Mouse (Mus musculus): Measurements from ENCODE around the gene Cwc22.

The Cwc22 gene

DNA sequence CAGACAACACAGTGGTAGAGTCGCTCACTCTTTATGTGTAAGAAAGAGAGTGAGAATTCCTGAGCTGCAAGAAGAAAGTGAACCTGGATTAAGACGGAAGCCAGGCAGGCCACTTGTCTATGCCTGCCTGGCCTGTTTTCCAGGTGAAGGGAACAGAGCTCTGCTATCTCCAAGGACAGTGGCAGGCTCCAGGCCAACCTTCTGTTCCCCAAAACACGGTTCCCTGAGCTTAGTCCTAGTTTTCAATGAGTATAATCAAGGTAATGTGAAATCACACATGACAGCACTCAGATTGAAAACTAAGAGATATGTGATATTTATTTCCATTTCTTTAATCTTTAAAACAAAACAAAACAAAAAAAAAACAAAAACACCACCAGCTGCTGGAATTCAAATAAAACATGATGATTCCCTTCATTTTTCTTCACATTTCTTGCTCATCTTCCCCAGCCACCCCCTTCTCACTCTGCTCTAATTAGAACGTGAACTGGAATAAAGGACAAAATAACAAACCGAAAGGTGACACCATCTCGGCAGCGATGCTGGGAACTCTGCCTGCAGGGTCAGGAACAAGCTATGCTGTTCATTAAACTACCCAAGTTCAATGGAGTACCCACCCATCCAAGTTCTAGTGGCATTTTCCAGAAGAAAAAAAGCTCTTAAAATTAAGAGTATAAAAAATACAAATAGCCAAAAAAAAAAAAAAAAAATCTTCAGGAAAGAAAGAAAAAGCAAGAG is 20.8 kb downstream of the Cwc22 start:
- DNase-seq (ENCODE audit: low spot score) = no peak

GRCm38 (mm10) chr2:77924003-77924402 is 22.2 kb downstream of the Cwc22 start:
- no peak for DNase-seq (ENCODE audit: low spot score)

DNA sequence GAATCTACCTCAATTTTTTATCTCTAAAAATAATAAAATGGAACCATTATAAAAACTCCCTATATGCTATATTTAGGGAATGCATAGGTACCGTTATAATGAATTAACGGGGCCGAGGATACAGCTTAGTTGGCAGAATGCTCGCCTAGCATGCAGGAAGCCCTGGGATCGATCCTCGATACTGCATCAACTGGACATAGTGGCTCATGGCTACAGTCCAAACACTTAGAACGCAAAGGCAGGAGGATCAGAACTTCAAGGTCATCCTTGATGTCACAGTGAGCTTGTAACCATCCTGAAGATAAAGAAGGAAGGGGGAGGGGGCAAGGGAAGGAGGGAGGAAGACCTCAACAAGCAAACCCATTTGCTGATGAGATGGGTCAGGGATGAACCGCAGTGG is 23.0 kb downstream of the Cwc22 start:
- no peak for DNase-seq (ENCODE audit: low spot score)

DNA sequence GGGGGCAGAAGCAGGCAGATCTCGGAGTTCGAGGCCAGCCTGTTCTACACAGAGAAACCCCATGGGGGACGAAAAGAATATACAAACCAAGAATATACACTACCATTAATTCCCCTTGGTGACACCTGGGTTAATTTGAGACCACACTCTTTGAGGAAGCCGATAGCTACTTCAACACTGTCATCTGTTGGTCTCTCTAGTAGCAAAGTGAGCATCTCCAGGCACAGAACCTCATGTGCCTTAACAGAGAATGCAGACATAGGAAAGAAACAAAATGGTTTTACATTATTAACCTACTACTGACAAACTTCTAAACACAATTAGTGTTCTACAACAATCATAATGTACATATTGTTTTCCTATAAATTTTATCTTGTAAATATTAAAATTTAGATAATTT is 24.9 kb downstream of the Cwc22 start:
- DNase-seq (ENCODE audit: low spot score) = no peak

DNA sequence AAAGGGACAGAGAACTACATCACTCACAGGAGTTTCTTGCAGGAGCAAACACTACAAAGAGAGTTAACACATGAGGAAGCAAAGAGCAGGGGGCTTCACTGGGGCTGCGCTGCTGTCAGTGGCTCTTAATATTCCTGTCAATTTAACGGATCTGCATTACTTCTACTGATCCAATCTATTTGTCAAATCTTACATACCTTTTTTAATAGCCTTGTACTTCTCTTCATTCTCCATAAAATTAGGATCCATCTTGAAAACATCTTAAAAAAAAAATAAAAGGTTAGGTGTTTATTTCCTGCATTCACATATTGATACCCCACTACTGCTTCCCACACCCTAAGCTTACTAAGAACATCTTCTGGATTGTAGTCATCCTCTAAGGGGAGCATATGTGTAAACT is 25.6 kb downstream of the Cwc22 start:
- DNase-seq (ENCODE audit: low spot score) = no peak

DNA sequence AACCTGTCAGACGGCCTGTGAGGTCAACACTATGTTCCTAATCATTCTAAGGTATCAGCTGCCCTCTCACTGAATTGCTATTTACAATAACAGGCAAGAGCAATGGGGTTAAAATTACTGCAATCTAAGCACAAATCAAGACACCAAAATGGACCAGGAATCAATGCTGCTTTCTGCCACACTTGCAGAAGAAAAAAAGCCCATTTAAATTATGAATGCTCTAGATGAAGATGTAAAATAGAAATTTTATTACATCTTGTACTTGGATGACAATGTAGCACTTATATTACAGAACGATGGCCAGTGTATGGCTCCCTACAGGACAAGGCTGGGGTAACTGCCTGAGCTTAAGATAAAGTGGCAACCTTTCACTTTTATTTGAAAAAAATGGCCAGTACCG is 27.7 kb downstream of the Cwc22 start:
- DNase-seq (ENCODE audit: low spot score) = no peak

DNA sequence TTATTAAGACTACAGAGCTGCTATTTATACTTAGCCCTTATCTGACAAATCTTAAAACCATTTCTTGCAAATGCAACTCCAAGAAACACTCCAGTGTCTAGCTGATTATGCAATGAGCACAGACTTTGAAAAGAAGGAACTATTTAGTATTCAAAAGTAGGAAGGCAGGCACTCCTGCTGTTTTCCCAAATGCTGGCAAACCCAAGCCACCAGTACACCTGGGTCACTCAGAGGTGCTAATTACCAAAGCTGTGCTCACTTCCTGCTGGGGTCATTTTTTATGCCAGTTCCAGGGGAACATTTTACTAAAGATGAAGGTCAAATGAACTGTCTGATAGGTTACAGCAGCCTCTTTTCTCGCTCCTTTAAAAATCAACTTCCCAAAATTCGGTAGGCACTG is 28.2 kb downstream of the Cwc22 start:
- no peak for DNase-seq (ENCODE audit: low spot score)

DNA sequence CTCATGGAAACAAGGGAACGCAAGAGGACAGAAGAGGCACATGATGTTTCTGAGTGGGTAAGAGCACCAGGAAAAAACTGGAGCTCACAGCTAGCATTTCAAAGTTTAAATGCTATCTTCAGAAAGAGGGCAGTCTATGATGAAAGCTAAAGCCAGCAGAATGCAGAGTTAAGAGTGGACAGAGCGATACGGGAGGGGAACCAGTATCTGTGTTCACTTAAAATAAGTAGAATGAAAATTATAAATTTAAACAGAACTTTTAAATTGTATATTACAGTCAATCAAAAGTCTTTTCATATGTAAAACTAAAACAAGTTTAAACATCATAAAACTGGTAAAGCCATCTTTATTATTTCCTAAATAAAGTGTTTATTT is 28.8 kb downstream of the Cwc22 start:
- no peak for DNase-seq (ENCODE audit: low spot score)

DNA sequence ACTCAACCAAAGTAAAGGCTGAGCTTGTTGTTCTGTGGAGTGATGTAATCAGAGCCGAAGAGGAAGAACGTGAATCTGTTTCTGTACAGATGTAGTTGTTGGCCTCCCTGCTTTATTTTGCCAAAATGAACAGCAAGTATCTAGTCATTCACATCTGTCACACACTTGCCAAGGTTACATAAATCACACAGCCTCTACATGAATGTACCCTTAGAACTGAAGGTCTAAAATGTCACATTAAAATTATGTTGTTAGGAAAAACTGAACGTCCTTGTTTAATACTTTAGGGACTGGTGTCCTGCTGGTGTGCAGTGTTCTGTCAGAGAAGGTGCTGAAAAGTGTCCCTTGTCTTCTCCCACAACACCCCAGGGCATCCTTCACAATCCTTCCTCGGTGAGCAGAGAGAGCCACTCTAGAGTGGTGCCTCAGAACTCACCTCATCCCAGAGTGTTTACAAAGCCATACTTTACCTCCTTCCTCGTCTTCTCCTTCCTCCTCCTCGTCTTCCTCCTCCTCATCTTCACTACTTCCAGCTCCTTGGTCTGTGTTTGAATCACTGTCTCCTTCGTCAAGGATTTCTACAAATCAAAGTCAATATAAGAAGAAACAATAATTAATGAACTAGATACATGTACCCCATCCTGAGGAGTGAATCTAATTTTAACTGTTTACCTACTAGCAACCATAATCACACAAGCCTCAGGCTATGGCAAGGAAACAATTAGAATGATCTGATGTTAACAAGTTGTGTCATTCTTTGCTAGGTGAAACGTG is 29.4 kb downstream of the Cwc22 start:
- no peak for DNase-seq (ENCODE audit: low spot score)

DNA sequence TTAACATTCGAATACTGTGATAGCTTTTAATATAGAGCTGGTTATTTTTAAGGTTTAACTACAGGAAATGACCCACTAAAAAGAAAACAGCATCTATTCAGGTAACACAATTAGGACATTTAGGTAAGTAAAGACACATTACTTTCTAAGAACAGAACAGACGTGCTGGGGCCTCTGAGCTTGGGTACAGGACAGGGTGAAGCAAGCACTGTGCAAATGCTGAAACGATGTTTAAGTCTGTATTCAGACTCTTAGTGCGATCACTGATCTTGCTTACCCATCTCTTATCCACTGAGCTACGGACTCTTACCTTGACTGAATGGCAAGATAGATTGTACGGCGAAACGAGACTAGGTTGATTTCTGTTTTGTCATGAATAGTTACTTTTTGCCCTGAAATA is 31.0 kb downstream of the Cwc22 start:
- DNase-seq (ENCODE audit: low spot score) = no peak

DNA sequence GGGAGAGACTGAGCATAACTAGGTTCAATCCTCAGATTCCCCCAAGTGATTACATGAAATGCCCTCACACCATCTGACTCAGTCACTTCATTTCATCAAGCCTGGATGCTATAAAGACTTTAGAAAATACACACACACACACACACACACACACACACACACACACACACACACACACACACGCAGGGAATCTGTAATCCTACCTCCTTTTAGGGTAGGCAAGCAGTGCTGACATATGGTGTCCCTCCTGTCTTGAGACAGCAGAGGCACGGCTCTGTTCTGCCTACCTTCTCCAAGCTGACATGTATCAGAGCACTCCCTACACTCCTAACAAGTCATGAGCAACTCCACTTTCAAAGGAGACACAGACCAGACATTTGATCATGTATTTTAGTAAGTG is 32.5 kb downstream of the Cwc22 start:
- DNase-seq (ENCODE audit: low spot score) = no peak

- DNase-seq (ENCODE audit: low spot score) = no peak
These were observed 34.0 kb downstream of the Cwc22 start for GRCm38 (mm10) chr2:77912197-77912596.

- DNase-seq (ENCODE audit: low spot score) = no peak
These were observed 34.7 kb downstream of the Cwc22 start for GRCm38 (mm10) chr2:77911452-77911851.

DNA sequence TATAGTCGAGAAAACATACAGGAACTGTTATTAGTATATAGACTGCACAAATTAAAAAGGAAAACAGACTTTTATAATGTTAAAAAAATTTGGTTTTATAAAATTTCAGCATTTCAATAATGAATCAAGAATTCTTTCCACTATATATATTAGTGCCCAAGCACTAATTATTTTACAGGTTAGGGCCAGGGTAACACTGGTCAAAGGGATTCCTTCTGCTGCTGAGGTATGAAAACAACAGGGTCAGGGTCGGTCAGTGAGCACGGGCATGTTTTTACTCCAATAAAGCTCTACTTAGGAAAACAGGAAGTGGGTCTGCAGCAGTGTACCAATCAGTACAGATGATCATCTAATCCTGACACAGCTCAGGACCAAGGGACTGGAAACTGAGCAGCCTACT is 36.0 kb downstream of the Cwc22 start:
- DNase-seq (ENCODE audit: low spot score) = no peak

GRCm38 (mm10) chr2:77907164-77907563 is 39.0 kb downstream of the Cwc22 start:
- no peak for DNase-seq (ENCODE audit: low spot score)

DNA sequence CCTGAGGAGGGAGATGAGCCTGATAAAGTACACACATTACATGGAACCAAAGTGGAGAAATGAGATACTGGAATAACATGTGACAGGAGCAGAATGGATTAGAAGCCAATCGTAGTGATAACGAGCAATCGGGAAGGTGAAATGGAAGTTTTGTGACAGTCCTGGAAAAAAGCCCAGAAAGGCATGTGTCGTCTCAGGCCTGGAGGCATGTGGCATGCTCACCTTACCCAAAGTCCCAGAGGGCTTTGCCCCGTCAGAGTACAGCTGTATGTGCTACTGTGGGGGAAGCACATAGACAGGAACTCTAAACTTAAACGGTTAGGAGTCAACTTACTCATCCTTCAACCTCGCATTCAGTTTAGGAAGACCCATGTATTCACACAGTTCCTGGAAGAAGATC is 41.2 kb downstream of the Cwc22 start:
- no peak for DNase-seq (ENCODE audit: low spot score)

- no peak for DNase-seq (ENCODE audit: low spot score)
These were observed 41.7 kb downstream of the Cwc22 start for GRCm38 (mm10) chr2:77904495-77904894.

DNA sequence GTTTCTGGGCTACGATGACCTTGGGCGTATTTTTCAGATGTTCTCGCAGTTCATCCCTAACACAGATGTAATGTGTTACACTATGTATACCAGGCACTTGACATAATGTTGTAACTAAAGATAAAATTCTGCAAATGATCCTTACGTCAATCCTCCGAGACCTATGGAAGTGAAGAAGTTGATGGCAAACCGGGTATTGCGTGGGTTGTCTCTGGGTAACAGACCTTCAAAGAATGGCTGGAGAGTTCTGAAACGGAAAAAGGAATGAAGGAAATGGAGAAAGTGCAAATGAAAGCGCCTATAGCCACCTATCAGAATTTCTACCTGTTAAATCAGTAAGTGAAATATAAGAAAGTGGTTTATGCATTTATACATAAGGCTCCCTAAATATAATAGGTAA is 42.2 kb downstream of the Cwc22 start:
- DNase-seq (ENCODE audit: low spot score) = no peak

DNA sequence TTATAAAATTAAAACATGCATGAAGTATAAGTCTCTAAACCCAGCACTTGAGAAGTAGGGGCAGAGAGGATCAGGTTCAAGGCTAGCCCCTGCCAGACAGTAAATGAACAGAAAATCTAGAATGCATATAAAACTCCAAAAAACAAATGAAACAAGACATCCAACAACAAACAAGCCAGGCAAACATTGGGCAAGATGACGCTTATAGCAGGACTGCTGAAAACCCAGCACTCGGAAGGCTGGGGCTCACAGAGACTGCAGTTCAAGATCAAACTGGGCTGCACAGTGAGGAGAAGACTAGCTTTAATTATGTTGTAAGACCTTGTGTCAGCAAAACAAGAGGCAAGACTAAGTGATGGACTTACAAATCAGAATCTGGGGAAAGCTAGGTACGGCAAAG is 43.1 kb downstream of the Cwc22 start:
- no peak for DNase-seq (ENCODE audit: low spot score)

DNA sequence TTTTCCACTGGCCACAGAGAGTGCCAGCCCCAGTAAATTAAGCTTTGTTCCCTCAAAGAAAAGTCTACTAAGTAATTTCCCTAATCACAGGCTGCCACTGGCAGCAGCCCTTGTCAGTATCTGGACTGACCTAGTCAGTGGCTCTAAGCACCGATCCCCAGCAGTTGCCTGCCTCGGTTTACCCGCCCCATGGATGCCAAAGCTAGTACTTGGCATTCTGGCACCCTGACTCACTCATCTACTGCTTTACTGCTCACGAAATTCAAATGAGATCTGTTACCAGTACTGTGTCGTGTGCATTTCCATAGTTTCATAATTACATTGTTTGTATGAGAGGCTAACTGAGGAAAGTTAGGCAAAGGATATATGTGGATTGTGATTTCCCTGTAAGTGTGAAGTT is 44.9 kb downstream of the Cwc22 start:
- no peak for DNase-seq (ENCODE audit: low spot score)

- no peak for DNase-seq (ENCODE audit: low spot score)
These were observed 45.4 kb downstream of the Cwc22 start for GRCm38 (mm10) chr2:77900741-77901140.

GRCm38 (mm10) chr2:77900111-77900510 is 46.1 kb downstream of the Cwc22 start:
- no peak for DNase-seq (ENCODE audit: low spot score)

GRCm38 (mm10) chr2:77898436-77898835 is 47.7 kb downstream of the Cwc22 start:
- DNase-seq (ENCODE audit: low spot score) = no peak

DNA sequence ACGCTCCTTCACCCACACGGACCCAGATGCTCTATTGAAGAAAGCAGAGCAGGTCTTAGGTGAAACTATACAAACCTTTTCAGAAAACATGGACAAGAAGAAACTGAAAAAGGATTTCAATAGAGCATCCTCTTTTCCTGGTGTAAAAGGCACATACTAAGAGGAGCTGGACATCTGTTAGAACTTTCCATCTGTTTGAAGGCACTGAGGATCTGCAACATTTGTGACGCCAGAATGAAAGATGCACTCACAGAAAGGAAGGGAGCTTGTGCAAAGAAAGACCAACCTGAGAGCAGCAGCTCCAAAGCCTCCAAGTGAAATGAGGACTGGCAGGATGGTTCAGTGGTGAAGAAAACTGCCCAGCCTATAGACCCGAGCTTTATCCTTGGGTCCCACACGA is 48.2 kb downstream of the Cwc22 start:
- no peak for DNase-seq (ENCODE audit: low spot score)
